Mouse (Mus musculus): ENCODE results near the gene 4921539E11Rik. TPM values are rescaled to one million over a fixed set of nuclear protein-coding genes. Genes with fewer than 3 reads are reported as not detected.

The 4921539E11Rik gene
- polyA plus RNA-seq, 1 experiment = not detected

DNA sequence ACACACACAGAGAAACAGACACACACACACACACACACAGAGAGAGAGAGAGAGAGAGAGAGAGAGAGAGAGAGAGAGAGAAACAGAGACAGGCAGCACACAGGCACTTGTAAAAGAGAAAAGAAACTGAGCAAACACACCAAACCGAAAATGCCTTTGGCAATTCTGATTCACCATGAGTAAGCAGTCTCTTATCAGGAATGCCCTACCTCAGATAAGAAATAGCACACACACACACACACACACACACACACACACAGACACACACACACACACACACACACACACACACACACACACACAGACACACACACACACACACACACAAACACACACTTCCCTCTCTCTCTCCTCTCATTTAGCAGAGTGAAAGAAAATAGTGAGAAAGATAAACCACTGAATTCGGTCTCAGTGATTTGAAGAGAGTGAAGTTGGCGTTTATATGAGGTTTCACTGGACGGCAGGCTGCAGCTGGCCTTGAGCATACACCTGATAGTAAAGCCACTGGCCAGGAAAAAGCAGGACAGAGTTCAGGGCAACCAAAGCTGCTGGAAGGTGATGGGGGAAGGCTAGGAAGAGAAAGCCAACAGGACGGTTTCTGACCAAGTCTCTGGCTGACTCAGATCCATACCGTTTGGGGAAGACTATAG is 41.1 kb downstream of the 4921539E11Rik start:
- no peak overlapping the region for H3K4me3 ChIP-seq (ENCODE audit: insufficient read depth, low read length)

GRCm38 (mm10) chr4:103247813-103248212 is 42.9 kb downstream of the 4921539E11Rik start:
- TF ChIP-seq CTCF (IDR thresholded peaks at IDR 0.05; ENCODE audit: extremely low read depth, insufficient read depth, low read length) (no peak), POLR2A (IDR thresholded peaks at IDR 0.05; ENCODE audit: extremely low read depth, insufficient read depth, low read length) (no peak)
- Histone ChIP-seq H3K4me1 (ENCODE audit: control insufficient read depth, insufficient read depth, low read length) (no peaks in the 10 kb centered on the region), H3K27ac (ENCODE audit: insufficient read depth, low read length) (no peak overlapping the region), H3K4me3 (ENCODE audit: insufficient read depth, low read length) (no peak overlapping the region)

More for the DNA sequence above, 41.1 kb downstream of the 4921539E11Rik start:
- no peak overlapping the region for H3K27ac ChIP-seq (ENCODE audit: insufficient read depth, low read length)
- TF ChIP-seq CTCF (IDR thresholded peaks at IDR 0.05; ENCODE audit: extremely low read depth, insufficient read depth, low read length) (no peak), POLR2A (IDR thresholded peaks at IDR 0.05; ENCODE audit: extremely low read depth, insufficient read depth, low read length) (no peak)
- H3K4me1 ChIP-seq (ENCODE audit: control insufficient read depth, insufficient read depth, low read length) = no peaks in the 10 kb centered on the region

DNA sequence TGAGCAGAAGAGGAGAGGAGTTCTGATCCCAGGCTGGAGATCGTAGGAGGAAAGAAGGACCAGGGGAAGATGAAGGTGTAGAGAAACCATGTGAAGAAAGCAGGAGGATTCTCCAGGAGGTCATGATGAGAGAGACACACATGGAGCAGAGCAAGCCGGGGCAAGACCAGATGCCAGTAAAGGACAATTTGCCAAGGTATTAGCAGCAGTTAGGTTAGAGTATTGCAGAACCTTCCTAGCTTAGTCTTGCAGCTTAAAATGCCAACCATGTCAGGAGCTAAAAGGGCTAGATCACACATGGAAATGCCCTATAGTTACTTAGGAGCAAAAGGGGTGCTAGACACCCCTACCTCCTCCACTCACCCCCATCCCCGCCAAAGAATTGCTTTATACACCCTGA is 43.4 kb downstream of the 4921539E11Rik start:
- H3K27ac ChIP-seq (ENCODE audit: insufficient read depth, low read length) = no peak overlapping the region
- TF ChIP-seq POLR2A (IDR thresholded peaks at IDR 0.05; ENCODE audit: extremely low read depth, insufficient read depth, low read length) (no peak), CTCF (IDR thresholded peaks at IDR 0.05; ENCODE audit: extremely low read depth, insufficient read depth, low read length) (no peak)
- no peaks in the 10 kb centered on the region for H3K4me1 ChIP-seq (ENCODE audit: control insufficient read depth, insufficient read depth, low read length)
- H3K4me3 ChIP-seq (ENCODE audit: insufficient read depth, low read length) = no peak overlapping the region

- Histone ChIP-seq H3K27ac (ENCODE audit: insufficient read depth, low read length) (no peak overlapping the region), H3K4me1 (ENCODE audit: control insufficient read depth, insufficient read depth, low read length) (no peaks in the 10 kb centered on the region), H3K4me3 (ENCODE audit: insufficient read depth, low read length) (no peak overlapping the region)
- TF ChIP-seq POLR2A (IDR thresholded peaks at IDR 0.05; ENCODE audit: extremely low read depth, insufficient read depth, low read length) (no peak), CTCF (IDR thresholded peaks at IDR 0.05; ENCODE audit: extremely low read depth, insufficient read depth, low read length) (no peak)
These were observed 58.5 kb downstream of the 4921539E11Rik start for GRCm38 (mm10) chr4:103232156-103232555.

DNA sequence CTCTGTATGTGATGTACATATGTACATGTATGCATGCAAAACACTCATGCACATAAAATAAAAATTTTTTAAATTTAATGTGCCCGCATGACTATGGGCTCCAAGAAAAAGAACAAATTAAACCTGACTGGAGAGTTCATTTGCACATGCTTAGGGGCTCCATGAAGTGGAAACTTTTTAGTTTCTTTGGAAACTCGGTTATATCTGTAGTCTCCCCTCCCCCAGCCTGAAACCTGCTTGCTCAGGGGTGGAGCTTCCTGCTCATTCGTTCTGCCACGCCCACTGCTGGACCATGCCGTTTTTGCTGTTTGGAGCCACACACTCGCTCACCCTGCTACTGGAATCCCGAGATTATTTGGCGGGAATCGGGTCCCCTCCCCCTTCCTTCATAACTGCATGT is 67.8 kb downstream of the 4921539E11Rik start:
- no peak overlapping the region for H3K4me3 ChIP-seq (ENCODE audit: insufficient read depth, low read length)
- no peak overlapping the region for H3K27ac ChIP-seq (ENCODE audit: insufficient read depth, low read length)
- TF ChIP-seq CTCF (IDR thresholded peaks at IDR 0.05; ENCODE audit: extremely low read depth, insufficient read depth, low read length) (no peak), POLR2A (IDR thresholded peaks at IDR 0.05; ENCODE audit: extremely low read depth, insufficient read depth, low read length) (no peak)
- no peaks in the 10 kb centered on the region for H3K4me1 ChIP-seq (ENCODE audit: control insufficient read depth, insufficient read depth, low read length)

GRCm38 (mm10) chr4:103221789-103222188 is 68.9 kb downstream of the 4921539E11Rik start:
- Histone ChIP-seq H3K27ac (ENCODE audit: insufficient read depth, low read length) (no peak overlapping the region), H3K4me1 (ENCODE audit: control insufficient read depth, insufficient read depth, low read length) (no peaks in the 10 kb centered on the region), H3K4me3 (ENCODE audit: insufficient read depth, low read length) (no peak overlapping the region)
- TF ChIP-seq POLR2A (IDR thresholded peaks at IDR 0.05; ENCODE audit: extremely low read depth, insufficient read depth, low read length) = no peak
- no peak for TF ChIP-seq CTCF (IDR thresholded peaks at IDR 0.05; ENCODE audit: extremely low read depth, insufficient read depth, low read length)

- TF ChIP-seq POLR2A (IDR thresholded peaks at IDR 0.05; ENCODE audit: extremely low read depth, insufficient read depth, low read length) (no peak), CTCF (IDR thresholded peaks at IDR 0.05; ENCODE audit: extremely low read depth, insufficient read depth, low read length) (no peak)
- Histone ChIP-seq H3K4me3 (ENCODE audit: insufficient read depth, low read length) (no peak overlapping the region), H3K4me1 (ENCODE audit: control insufficient read depth, insufficient read depth, low read length) (no peaks in the 10 kb centered on the region), H3K27ac (ENCODE audit: insufficient read depth, low read length) (no peak overlapping the region)
These were observed 71.7 kb downstream of the 4921539E11Rik start for GRCm38 (mm10) chr4:103219011-103219410.

DNA sequence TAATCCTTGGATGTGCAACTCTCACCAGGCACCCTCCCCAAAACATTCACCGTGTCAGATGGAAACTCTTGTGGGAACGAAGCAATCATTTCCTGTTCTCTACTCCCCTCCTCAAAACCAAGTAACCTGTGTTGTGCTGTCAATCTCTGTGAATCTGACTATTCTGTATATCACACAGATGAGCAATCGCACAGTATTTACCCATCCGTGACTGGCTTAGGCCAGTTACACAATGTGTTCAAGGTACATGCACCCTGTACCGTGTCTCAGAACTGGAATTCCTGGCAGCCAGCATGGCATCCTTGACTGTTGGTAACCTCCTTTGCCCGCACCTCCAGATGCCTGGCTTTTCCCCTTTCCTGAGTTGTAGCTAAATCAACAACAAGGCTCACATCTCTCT is 74.6 kb downstream of the 4921539E11Rik start:
- H3K27ac ChIP-seq (ENCODE audit: insufficient read depth, low read length) = no peak overlapping the region
- H3K4me3 ChIP-seq (ENCODE audit: insufficient read depth, low read length) = no peak overlapping the region
- no peak for TF ChIP-seq POLR2A (IDR thresholded peaks at IDR 0.05; ENCODE audit: extremely low read depth, insufficient read depth, low read length)
- TF ChIP-seq CTCF (IDR thresholded peaks at IDR 0.05; ENCODE audit: extremely low read depth, insufficient read depth, low read length) = no peak
- H3K4me1 ChIP-seq (ENCODE audit: control insufficient read depth, insufficient read depth, low read length) = peaks cover 1% of the 10 kb centered on the region; the same call in 1 of the 2 replicates

GRCm38 (mm10) chr4:103214925-103215820 is 75.5 kb downstream of the 4921539E11Rik start, which contains the start of gene Slc35d1:
Gene Slc35d1 (minus strand): TSS chr4:103215164.
- TF ChIP-seq POLR2A (IDR thresholded peaks at IDR 0.05; ENCODE audit: extremely low read depth, insufficient read depth, low read length) = peak; percentile 40; the same call in 1 of the 2 replicates
- TF ChIP-seq CTCF (IDR thresholded peaks at IDR 0.05; ENCODE audit: extremely low read depth, insufficient read depth, low read length) = no peak
- peaks cover 1% of the 10 kb centered on the region; the same call in 1 of the 2 replicates for H3K4me1 ChIP-seq (ENCODE audit: control insufficient read depth, insufficient read depth, low read length)
- peak within 1 kb of the TSS; percentile 74 for H3K27ac ChIP-seq (ENCODE audit: insufficient read depth, low read length)
- H3K4me3 ChIP-seq (ENCODE audit: insufficient read depth, low read length) = peak within 1 kb of the TSS; percentile 91

Data from cortical plate, adult 2 months (tissue).